Mouse (Mus musculus): ENCODE data around the gene Omp. TPM values are rescaled to one million over a fixed set of nuclear protein-coding genes. Genes with fewer than 3 reads are reported as not detected.
A peak's percentile ranks its signal among the peaks of the same experiment; 100 is the strongest.

Gene Omp
- total and polyA plus RNA-seq, 2 experiments from 2014 or later, result 0.47 to 0.49 TPM

DNA sequence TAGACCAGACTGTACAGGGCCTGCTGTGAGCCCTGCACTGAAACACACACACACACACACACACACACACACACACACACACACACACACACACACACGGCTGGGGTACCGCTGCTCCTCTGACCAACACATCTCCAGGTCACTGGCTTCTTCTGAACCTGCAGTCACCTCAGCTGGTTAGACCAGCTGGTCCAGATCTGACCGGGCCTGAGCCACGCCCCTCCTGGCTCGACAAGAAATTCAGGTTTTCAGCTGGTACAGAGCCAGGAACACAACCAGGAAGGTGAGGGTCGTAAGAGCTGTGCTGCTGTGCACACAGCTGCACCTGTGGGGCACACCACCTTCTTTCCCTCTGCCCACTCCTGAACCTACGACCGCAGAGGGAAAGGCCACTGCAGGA, 13.2 kb upstream of the Omp start:
- H3K4me2 ChIP-seq (ENCODE audit: low read depth, low read length), result no peak overlapping the region
- H3K9me3 ChIP-seq (ENCODE audit: low read length), result no peaks in the 10 kb centered on the region
- H3K9ac ChIP-seq (replicated peaks; ENCODE audit: low read length), result no peak overlapping the region
- WGBS, result 61% methylated on average over 8 of the region's 8 CpGs
- ATAC-seq (no peak), DNase-seq (ENCODE audit: low spot score) (no peak)
- H3K27me3 ChIP-seq (ENCODE audit: insufficient read depth, low read length), result no peaks in the 10 kb centered on the region
- no peak overlapping the region for H3K4me3 ChIP-seq (ENCODE audit: low read length)
- no peak overlapping the region for H3K27ac ChIP-seq
- peaks cover 13% of the 10 kb centered on the region for H3K4me1 ChIP-seq (ENCODE audit: insufficient read depth, low read length)
- TF ChIP-seq CTCF (IDR thresholded peaks at IDR 0.05; ENCODE audit: low read depth), result no peak
- H3K36me3 ChIP-seq (ENCODE audit: insufficient read depth, low read length), result no peaks in the 10 kb centered on the region

DNA sequence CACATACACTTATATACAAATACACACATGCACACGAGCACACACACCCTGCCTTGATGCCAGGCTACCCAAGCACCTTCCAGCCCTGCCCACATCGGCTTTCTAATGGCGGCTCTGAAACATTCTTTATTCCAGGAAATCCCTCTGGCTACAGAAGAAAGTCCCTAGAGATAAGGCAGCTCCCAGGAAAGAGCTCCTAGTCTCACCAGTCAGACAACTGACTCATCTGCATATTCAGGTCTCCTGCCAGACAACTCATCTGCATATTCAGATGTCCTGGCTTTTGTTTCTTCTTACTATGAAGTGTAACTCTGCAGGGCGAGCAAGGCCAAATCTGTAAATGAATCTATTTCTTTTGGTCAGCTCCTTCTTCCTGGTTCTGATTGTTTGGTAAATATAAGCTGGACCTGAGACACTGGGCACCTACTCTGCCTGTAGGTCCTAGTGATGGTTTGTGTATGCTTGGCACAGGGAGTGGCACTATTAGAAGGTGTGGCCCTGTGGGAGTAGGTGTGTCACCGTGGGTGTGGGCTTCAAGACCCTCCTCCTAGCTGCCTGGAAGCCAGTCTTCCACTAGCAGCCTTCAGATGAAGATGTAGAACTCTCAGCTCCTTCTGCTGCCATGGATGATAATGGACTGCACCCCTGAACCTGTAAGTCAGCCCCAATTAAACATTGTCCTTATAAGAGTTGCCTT, 12.5 kb upstream of the Omp start:
- no peak for TF ChIP-seq CTCF (IDR thresholded peaks at IDR 0.05; ENCODE audit: low read depth)
- H3K9ac ChIP-seq (replicated peaks; ENCODE audit: low read length), result no peak overlapping the region
- no peaks in the 10 kb centered on the region for H3K27me3 ChIP-seq (ENCODE audit: insufficient read depth, low read length)
- WGBS, result 38% methylated on average over 5 of the region's 5 CpGs
- peaks cover 13% of the 10 kb centered on the region for H3K4me1 ChIP-seq (ENCODE audit: insufficient read depth, low read length)
- H3K9me3 ChIP-seq (ENCODE audit: low read length), result no peaks in the 10 kb centered on the region
- no peak overlapping the region for H3K27ac ChIP-seq
- no peak overlapping the region for H3K4me2 ChIP-seq (ENCODE audit: low read depth, low read length)
- no peaks in the 10 kb centered on the region for H3K36me3 ChIP-seq (ENCODE audit: insufficient read depth, low read length)
- DNase-seq (ENCODE audit: low spot score) (no peak), ATAC-seq (no peak)
- no peak overlapping the region for H3K4me3 ChIP-seq (ENCODE audit: low read length)

DNA sequence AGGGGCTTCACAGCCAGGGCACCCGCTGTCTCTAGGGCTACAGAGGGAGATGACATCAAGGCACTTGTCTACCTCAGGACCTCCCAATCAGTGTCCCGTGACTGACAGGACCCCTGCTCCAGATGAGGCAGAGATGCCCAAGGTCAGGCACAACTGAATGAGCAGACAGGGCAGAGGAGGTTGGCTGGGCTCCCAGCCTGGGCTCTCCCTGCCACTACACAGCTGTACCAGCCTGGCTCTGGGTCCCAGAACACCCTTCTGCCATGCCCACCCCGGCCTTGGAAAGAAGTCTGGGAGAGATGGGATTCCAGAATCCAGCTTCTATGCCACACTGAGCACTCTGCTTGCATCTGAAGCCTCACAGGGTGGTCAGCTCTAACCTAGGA, 11.0 kb upstream of the Omp start:
- H3K27me3 ChIP-seq (ENCODE audit: insufficient read depth, low read length), result no peaks in the 10 kb centered on the region
- no peak overlapping the region for H3K4me2 ChIP-seq (ENCODE audit: low read depth, low read length)
- no peaks in the 10 kb centered on the region for H3K9me3 ChIP-seq (ENCODE audit: low read length)
- H3K4me1 ChIP-seq (ENCODE audit: insufficient read depth, low read length), result peaks cover 13% of the 10 kb centered on the region
- no peak overlapping the region for H3K9ac ChIP-seq (replicated peaks; ENCODE audit: low read length)
- ATAC-seq, result no peak
- no peaks in the 10 kb centered on the region for H3K36me3 ChIP-seq (ENCODE audit: insufficient read depth, low read length)
- no peak for TF ChIP-seq CTCF (IDR thresholded peaks at IDR 0.05; ENCODE audit: low read depth)
- no peak overlapping the region for H3K27ac ChIP-seq
- no peak for DNase-seq (ENCODE audit: low spot score)
- no peak overlapping the region for H3K4me3 ChIP-seq (ENCODE audit: low read length)
- WGBS, result 17% methylated on average over 3 of the region's 3 CpGs

DNA sequence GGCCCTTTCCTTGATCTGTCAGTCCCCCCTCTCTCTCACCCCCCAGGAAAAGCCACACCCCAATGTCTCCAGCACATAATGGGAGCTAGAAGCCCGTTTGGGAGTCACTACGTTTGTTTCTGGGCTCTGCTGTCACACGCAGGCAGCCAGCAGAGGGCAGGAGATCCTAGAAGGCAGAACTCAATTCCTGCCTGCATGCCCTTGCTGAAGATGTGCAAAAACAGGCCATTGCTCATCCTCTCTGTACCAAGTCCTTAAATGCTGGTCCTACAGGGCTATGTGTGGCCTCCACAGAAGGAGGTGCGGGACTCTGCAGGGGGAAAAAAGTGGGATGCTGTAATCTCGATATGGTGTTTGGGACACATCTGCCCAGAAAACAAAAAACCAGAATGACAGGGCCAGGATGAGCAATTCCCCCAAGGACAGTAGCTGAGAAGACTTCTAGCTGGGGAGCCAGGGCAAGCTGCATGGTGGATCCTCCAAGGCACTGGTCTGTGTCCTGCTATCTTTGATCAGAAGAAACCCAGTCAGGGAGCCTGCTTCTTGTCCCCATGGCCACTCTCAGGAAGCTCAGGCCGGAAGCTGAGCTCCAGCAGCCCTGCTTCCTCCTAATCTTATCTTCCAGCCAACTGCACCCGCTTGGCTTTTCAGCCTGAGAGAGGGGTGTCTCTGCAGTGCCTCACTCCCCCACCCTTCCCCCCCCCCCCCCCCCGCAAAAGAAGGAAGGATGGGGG, 10.4 kb upstream of the Omp start:
- 26% methylated on average over 7 of the region's 8 CpGs for WGBS

DNA sequence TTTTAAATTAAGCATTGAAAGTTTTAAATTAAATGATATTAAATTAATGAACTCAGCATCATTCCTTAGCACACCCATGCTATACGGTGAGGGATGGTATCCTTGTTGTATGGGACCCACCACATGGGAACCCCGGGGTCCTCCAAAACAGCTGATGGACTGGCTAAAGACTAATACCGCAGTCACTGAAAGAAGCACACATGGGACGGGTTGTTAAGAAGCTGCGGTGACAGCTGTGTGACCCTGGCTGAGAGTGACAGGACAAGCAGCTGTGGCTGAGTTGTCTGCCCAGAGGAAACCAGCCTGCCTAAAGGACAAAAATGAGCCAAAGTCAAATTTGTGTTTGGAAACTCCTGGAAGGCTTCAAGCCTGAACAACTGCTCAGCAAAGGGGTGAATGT, 8.6 kb upstream of the Omp start:
- H3K4me3 ChIP-seq (ENCODE audit: low read length), result no peak overlapping the region
- ATAC-seq (no peak), DNase-seq (ENCODE audit: low spot score) (no peak)
- no peak for TF ChIP-seq CTCF (IDR thresholded peaks at IDR 0.05; ENCODE audit: low read depth)
- H3K9me3 ChIP-seq (ENCODE audit: low read length), result no peaks in the 10 kb centered on the region
- no peaks in the 10 kb centered on the region for H3K27me3 ChIP-seq (ENCODE audit: insufficient read depth, low read length)
- 71% methylated on average over 5 of the region's 5 CpGs for WGBS
- no peak overlapping the region for H3K27ac ChIP-seq
- no peaks in the 10 kb centered on the region for H3K4me1 ChIP-seq (ENCODE audit: insufficient read depth, low read length)
- H3K9ac ChIP-seq (replicated peaks; ENCODE audit: low read length), result no peak overlapping the region
- no peak overlapping the region for H3K4me2 ChIP-seq (ENCODE audit: low read depth, low read length)
- H3K36me3 ChIP-seq (ENCODE audit: insufficient read depth, low read length), result no peaks in the 10 kb centered on the region

More for the DNA sequence above, 10.4 kb upstream of the Omp start:
- H3K9me3 ChIP-seq (ENCODE audit: low read length), result no peaks in the 10 kb centered on the region
- peaks cover 13% of the 10 kb centered on the region for H3K4me1 ChIP-seq (ENCODE audit: insufficient read depth, low read length)
- H3K27me3 ChIP-seq (ENCODE audit: insufficient read depth, low read length), result no peaks in the 10 kb centered on the region
- H3K36me3 ChIP-seq (ENCODE audit: insufficient read depth, low read length), result no peaks in the 10 kb centered on the region
- peak; percentile 92 for TF ChIP-seq CTCF (IDR thresholded peaks at IDR 0.05; ENCODE audit: low read depth)
- DNase-seq (ENCODE audit: low spot score) (peak; percentile 87), ATAC-seq (peak; percentile 61; the same call in 1 of the 2 replicates)
- no peak overlapping the region for H3K27ac ChIP-seq
- no peak overlapping the region for H3K9ac ChIP-seq (replicated peaks; ENCODE audit: low read length)
- no peak overlapping the region for H3K4me3 ChIP-seq (ENCODE audit: low read length)
- no peak overlapping the region for H3K4me2 ChIP-seq (ENCODE audit: low read depth, low read length)

DNA sequence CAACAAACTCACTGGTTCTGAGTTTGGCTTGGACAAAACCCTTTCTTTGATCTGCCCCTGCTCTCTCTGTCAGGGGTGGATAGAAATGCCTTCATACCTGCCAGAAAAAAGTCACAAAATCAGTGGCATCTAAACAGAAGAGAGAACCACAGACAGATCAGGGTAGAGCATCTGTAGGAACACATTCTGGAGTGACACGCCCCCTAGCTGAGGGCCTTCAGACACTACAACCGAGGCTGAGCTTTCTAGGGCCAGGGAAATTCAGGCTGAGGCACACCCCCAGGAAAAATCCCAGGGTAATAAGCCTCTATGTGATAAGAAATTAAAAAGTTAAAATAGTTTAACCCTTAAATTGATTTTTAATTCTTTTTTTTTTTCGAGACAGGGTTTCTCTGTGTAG, 8.0 kb upstream of the Omp start:
- Histone ChIP-seq H3K36me3 (ENCODE audit: insufficient read depth, low read length) (no peaks in the 10 kb centered on the region), H3K4me3 (ENCODE audit: low read length) (no peak overlapping the region), H3K9me3 (ENCODE audit: low read length) (no peaks in the 10 kb centered on the region), H3K27me3 (ENCODE audit: insufficient read depth, low read length) (no peaks in the 10 kb centered on the region), H3K4me1 (ENCODE audit: insufficient read depth, low read length) (no peaks in the 10 kb centered on the region), H3K9ac (replicated peaks; ENCODE audit: low read length) (no peak overlapping the region), H3K27ac (no peak overlapping the region), H3K4me2 (ENCODE audit: low read depth, low read length) (no peak overlapping the region)
- no peak for ATAC-seq
- 46% methylated on average over 3 of the region's 3 CpGs for WGBS
- peak; percentile 44 for TF ChIP-seq CTCF (IDR thresholded peaks at IDR 0.05; ENCODE audit: low read depth)
- DNase-seq (ENCODE audit: low spot score), result no peak

DNA sequence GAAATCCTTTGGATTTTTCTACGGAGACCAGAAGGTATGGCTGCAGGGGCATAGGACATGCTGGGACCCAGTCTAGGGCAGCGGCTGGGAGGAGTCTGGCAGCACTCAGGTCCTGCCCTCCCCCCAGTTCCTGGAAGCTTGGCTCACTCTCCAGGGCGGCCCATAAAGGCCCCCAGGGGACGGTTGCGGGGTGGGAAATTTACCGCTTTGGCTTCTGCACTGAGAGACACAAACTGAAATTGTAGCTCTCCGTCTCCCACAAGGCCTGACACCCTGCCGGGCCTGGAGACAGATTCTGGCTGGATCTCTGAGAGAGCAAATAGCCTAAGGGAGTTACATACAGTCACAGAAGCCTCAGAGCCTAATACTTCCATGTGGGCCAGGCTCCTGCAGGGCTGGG, 7.1 kb upstream of the Omp start:
- Histone ChIP-seq H3K36me3 (ENCODE audit: insufficient read depth, low read length) (no peaks in the 10 kb centered on the region), H3K4me1 (ENCODE audit: insufficient read depth, low read length) (no peaks in the 10 kb centered on the region), H3K27me3 (ENCODE audit: insufficient read depth, low read length) (no peaks in the 10 kb centered on the region), H3K9me3 (ENCODE audit: low read length) (no peaks in the 10 kb centered on the region), H3K27ac (no peak overlapping the region), H3K4me3 (ENCODE audit: low read length) (no peak overlapping the region), H3K4me2 (ENCODE audit: low read depth, low read length) (no peak overlapping the region), H3K9ac (replicated peaks; ENCODE audit: low read length) (no peak overlapping the region)
- no peak for TF ChIP-seq CTCF (IDR thresholded peaks at IDR 0.05; ENCODE audit: low read depth)
- 36% methylated on average over 8 of the region's 8 CpGs for WGBS
- DNase-seq (ENCODE audit: low spot score), result no peak
- ATAC-seq, result no peak
